Mouse (Mus musculus): Measurements from ENCODE around the gene Tstd2. TPM values are rescaled to one million over a fixed set of nuclear protein-coding genes. Genes with fewer than 3 reads are reported as not detected.

Tstd2 gene
- total RNA-seq (2022), result 10 to 100 TPM in 1 of 4 experiments, 1 to 10 TPM in 3; 8.4 to 11.9 (median 9.2) TPM

- peak; percentile 85 to 87 for DNase-seq (ENCODE audit: low spot score in 2 of 2)
These were observed at the start of gene Tstd2, which contains the start of gene Ncbp1 for GRCm38 (mm10) chr4:46138287-46139222. Gene Tstd2 (minus strand): TSS chr4:46138694. Gene Ncbp1 (plus strand): TSS chr4:46138613.

DNA sequence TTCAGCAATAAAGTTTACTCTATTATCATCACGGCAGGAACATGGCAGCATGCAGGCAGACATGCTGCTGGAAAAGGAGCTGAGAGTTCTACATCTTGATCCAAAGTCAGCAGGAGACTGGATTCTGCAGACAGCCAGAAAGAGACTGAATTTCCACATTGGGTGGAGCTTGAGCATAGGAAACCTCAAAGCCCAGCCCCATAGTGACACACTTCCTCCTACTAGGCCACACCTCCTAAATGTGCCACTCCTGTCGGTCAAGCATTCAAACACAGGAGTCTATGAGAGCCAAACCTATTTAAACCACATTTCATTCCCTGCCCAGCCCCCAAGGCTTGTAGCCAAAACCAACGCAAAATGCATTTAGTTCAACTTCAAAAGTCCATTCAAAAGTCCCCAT, 48.0 kb upstream of the Tstd2 start:
- DNase-seq (ENCODE audit: low spot score in 2 of 2), result no peak

DNA sequence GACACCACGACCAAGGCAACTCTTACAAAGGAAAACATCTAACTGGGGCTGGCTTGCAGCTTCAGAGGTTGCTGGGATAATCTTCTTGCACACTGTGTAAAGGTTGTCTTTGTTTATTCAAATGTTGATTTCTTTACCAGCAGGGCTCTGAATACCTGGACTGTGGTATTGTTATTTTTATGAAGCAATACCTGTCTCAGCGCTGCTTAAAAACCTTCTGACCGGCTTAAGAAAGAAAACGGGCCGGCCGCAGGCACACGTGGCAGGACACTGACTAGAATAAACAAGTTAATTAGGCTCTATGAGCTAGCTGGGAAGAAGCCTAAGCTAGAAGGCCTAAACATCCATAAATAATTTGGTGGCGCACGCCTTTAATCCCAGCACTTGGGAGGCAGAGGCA, 47.4 kb upstream of the Tstd2 start:
- no peak for DNase-seq (ENCODE audit: low spot score in 2 of 2)

DNA sequence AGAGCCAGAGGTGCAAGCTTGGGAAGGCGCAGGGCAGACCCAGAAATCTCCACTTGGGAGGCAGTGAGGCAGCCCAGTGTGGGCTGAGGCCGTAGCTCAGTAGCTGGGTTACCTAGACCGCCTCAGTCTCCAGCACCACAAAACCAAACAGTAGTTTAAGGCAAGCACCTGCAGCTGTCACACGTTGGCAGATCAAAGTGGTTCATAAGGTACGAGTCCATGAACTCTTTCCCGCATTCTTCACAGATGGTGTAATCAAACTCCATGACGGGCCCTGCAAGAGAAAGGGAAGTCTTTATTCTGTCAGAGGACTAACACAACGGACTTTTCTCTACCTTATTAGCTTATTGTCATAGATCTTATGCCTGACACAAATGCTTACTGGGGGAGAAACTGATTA, 46.9 kb upstream of the Tstd2 start:
- DNase-seq (ENCODE audit: low spot score in 2 of 2), result no peak

GRCm38 (mm10) chr4:46182181-46182580, 43.7 kb upstream of the Tstd2 start:
- peak; percentile 45 to 53 for DNase-seq (ENCODE audit: low spot score in 2 of 2)

GRCm38 (mm10) chr4:46181168-46181567, 42.7 kb upstream of the Tstd2 start:
- DNase-seq (ENCODE audit: low spot score in 2 of 2), result no peak

- no peak for DNase-seq (ENCODE audit: low spot score in 2 of 2)
These were observed 39.0 kb upstream of the Tstd2 start for GRCm38 (mm10) chr4:46177496-46177895.

- no peak for DNase-seq (ENCODE audit: low spot score in 2 of 2)
These were observed 38.5 kb upstream of the Tstd2 start for GRCm38 (mm10) chr4:46177018-46177417.

GRCm38 (mm10) chr4:46176313-46176712, 37.8 kb upstream of the Tstd2 start:
- DNase-seq (ENCODE audit: low spot score in 2 of 2), result no peak

- DNase-seq (ENCODE audit: low spot score in 2 of 2), result no peak
These were observed 33.3 kb upstream of the Tstd2 start for GRCm38 (mm10) chr4:46171761-46172160.

- no peak for DNase-seq (ENCODE audit: low spot score in 2 of 2)
These were observed 27.3 kb upstream of the Tstd2 start for GRCm38 (mm10) chr4:46165831-46166230.

DNA sequence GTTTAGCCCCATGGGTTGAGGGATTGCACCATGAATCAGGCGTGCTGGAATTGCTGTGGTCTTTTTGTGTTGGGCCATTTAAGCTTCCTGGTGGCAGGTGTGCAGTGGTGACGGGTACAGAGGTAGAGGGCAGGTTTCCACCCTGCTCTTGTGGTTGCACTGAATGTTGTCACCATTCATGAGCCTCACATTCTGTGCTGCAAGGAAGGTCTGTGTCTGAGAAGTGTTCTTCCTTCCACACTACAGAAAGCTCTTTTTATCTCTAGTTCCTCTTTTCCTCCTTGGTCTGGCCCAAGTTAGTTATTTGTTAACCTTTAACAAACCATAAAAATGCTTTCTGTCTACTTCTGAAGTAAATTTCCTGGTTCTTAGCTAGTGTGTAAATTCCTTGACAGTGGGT, 25.5 kb upstream of the Tstd2 start:
- no peak for DNase-seq (ENCODE audit: low spot score in 2 of 2)

DNA sequence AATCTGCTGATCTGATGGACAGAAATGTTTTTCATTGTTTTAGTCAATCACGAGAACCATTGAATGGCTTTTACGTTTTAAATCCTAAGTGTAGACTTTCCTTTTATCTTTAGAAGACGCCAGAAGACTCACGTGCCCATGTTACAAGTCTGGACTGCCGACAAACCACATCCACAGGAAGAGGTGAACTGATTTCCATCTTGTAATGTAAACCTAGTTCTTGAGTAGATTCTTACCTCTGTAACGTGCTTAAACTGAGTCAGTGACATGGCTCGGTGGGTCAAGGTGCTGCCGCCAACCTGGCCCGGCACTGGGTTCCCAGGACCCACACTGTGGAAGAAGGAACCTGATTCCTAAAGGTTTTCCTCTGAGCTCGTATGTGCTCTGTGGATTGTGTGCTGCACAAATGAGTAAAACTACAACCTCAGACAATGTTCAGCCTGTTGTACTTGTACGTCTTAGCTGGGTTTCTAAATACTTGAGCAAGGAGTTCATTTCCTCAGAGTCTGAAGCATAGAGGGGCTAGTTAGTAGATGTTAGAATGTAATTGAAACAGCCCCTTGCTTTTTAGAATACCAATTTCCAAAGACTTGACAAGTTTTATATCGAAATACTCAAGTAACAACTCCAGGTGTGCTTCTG, 13.5 kb upstream of the Tstd2 start:
- no peak for DNase-seq (ENCODE audit: low spot score in 2 of 2)

DNA sequence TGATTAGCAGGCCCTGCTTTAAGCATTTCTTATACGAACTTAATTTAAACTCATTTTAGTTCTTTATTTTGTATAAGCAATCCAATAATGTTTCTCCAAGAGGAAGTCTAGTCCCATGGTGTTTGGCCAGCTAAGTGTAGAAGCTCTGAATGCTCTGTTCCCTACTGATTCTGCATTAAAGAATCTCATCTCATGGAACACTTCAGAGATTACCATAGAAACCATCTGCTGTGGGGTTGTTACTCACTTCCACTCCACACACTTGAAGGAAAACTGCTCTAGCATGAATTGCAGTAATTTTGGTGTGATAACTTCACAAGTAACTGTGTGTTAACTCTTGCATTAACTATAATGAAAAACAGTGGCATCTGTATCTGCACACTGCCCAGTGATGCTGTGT, 8.4 kb upstream of the Tstd2 start:
- DNase-seq (ENCODE audit: low spot score in 2 of 2), result no peak

GRCm38 (mm10) chr4:46144323-46144722, 5.8 kb upstream of the Tstd2 start:
- DNase-seq (ENCODE audit: low spot score in 2 of 2), result no peak

- DNase-seq (ENCODE audit: low spot score in 2 of 2), result no peak
These were observed 736 bp downstream of the Tstd2 start for GRCm38 (mm10) chr4:46137629-46138286.

DNA sequence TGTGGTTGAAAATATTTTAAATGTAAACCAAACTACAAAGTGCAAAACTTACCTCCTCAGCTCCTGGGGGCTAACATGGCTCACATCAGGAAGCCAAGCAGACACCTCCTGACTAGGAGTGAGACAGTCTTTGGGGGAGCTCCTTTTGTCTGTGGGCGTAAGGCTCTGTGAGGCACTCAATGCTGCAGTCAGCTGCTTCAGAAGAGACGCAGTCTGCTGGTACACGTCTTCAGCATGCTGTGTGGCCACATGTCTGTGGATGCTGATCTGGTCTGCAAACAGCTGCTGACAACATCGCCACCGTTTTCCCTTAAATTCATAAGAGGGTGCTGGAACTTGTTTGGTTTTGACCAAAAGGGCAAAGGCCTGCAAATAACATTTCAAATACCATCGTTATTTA, 6.7 kb downstream of the Tstd2 start:
- no peak for DNase-seq (ENCODE audit: low spot score in 2 of 2)

DNA sequence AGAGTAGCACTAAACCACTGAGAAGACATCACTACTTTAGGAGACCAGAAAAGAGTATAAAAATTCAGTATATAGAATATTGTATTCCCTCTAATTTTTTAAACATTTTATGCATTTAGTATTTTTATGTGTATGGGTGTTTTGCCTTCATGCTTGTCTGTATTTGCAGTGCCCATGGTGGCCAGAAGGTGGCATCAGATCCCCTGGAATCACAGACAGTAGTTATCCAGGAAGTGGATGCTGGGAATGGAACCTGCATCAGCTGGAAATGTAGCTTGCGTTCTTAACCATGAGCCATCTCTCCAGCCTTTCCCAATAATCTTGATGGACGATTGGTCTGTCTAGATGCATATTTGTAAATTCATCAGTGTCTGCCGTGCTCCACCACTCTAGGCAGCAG, 8.3 kb downstream of the Tstd2 start:
- peak in 1 of 2 experiments; percentile 17 for DNase-seq (ENCODE audit: low spot score in 2 of 2)

DNA sequence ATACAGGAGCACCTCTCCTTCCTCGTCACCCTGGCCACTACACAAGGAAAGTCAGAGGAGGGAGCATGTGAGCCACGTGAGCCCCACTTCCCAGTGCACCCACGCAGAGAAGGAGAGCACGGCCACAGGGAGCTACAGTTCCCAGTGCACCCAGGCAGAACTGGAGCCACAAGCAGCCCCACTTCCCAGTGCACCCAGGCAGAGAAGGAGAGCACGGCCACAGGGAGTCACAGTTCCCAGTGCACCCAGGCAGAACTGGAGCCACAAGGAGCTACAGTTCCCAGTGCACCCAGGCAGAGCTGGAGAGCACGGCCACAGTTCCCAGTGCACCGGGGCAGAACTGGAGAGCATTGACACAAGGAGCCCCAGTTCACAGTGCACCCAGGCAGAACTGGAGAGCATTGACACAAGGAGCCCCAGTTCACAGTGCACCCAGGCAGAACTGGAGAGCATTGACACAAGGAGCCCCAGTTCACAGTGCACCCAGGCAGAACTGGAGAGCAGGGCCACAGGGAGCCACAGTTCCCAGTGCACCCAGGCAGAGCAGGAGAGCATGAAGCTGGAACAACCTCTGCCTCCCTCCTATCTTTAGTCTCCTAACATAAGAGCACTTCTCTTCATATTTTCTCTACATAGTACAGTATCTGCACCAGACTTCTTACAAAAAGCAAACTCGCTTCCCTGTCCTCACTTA, 9.0 kb downstream of the Tstd2 start:
- DNase-seq (ENCODE audit: low spot score in 2 of 2), result no peak

DNA sequence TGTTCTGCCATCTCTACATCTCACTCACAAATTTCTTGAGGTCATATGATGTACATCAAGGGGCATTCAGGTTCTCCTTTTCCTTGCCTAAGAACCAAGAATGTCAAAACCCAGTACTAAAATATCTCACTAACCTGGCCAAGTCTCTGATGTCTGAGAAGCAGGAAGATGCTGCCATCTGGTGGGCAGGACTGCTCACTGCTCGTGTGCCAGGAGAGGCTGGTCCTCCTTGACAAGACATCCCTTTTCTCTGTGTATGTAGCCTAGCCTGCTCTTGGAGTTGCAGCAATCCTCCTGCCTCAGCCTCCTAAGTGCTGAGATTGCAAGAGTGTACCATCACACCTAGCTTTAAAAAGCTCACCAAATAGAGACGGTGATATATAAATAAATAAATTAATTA, 12.0 kb downstream of the Tstd2 start:
- peak; percentile 50 to 52 for DNase-seq (ENCODE audit: low spot score in 2 of 2)

DNA sequence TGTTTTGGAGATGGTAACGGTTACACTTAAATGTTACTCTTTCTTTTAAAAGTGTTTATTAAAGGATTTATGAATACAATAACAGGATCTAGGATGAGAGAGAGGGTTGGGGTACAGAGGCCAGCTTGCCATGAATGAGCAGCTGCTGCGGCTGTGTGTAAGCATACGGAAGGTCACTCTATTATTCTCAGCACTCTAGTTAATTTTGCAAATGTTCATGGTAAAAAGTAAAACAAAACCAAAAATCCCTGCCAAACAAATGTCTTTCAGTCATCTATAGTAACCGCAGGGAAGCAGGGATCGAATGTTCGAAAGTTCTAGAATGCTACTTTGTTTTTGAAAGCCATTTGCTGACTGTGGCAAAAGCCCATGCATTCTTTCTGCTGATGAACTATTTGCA, 15.1 kb downstream of the Tstd2 start:
- no peak for DNase-seq (ENCODE audit: low spot score in 2 of 2)
